Mouse (Mus musculus) gastrocnemius, postnatal 36 days (tissue): ENCODE results near the gene Snx25. TPM values are rescaled to one million over a fixed set of nuclear protein-coding genes. Genes with fewer than 3 reads are reported as not detected.
"Not testable (repeated sequence)": the region's sequence is repeated elsewhere in the genome, so short reads cannot be mapped to it uniquely, and the experiment has no call there.

Source experiments
- DNase-seq, 2 experiments: peaks; one replicate each; pipeline ENCODE4 v3.0.0; 2022
- intact Hi-C: fragments of 180-260 bp; cut with DNase I; formaldehyde crosslinking; loops from one replicate; pipeline ENCODE4 v1.15.1; 2025
- total RNA-seq, 2 experiments: library from RNA; stranded (reverse); gene quantifications; 2 replicates each; pipeline ENCODE4 v1.2.3; 2021

The Snx25 gene
- total RNA-seq, 2 experiments from 2014 or later = 4.1 to 7.8 TPM

DNA sequence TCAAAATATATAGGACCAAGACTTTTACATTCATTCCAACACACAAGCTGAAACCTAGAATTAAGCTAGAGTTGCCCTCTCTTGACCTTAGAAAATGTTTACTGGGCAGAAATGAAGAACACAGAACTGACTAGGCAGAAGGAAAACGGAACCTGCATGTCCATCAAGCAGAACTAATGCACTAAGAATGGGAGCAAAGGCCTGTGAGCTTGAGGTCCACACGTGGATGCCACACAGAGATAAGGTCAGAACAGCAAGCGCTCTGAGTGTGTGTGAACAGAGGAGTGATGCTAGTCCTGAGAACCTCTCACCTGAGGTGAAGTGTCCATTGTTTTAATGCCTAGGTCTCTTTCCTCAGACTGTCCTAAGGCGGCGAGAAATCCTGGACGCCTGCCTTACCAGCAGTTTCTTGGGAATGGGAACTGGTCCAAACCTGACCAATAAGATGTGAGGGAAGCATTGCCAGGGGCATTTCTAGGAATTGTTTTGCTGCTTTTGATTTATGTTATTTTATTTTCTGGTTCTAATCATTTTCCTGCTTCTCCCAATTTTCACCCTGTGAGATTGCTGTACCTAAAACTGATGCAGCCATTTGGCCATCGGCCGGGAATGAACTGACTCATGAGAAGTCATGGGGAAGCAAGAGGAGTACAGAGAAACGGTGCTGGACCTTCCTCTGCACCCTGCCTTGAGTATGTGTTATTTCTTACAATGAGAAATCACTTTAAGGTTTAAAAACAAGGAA is 11.4 kb downstream of the Snx25 start:
- intact Hi-C loops = loop anchor here (5.0 kb wide), 1 partner anchor 38 kb away; no protein-coding TSS in a partner anchor
- DNase-seq = no peak

DNA sequence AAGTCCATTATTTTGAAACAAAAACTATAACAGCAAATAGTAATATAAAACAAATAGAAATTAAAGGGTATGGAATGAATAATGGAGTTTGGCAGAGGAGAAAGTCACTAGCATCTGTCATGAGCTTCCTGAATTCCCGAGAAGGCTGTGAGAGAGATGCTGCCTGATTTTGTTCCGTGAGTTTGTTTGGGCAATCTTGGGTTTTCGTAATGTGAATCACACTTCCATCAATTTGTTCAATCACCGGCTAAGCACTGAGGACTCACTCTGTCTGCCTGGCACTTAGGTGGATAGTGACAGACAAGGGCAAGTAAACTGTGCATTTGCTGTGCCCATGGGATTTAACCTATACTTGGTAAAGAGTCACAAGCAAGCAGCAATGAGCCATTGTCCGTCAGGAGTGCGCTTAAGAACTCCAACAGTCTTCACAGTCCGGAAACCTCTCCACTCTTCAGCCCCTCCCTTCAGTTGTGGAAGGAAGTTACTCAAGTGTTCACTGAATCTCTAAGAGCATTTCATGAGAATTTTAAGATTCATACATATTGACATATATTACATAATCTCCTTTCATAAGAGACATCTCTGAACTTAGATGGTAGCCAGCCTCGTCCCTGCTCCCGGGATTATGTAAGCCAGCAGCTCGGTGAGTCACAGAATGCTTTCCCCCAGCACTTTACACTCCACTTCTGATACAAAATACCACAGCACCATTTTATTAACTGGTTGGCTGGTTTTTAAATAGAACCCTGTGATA is 13.9 kb downstream of the Snx25 start:
- DNase-seq = no peak
- intact Hi-C loops = no loop called here

DNA sequence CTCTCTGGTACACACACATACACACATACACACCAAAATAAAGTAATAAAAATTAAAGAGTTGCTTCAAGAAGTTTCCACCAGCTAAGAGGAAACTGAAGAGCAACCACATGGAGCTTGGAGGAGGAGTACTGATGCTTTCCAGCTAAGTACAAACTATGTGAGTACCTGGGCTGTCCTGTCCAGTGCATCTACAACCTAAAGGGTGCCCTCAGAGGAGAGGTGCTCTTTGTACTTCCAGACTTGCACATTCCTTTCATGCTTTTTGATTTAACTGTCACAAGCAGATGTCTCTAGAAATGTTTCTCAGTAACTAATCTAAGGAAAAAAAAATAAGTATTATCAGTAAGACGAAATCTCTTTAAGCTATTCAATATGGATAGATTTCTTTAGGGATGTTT is 14.6 kb downstream of the Snx25 start:
- DNase-seq = no peak
- intact Hi-C loops = no loop called here

DNA sequence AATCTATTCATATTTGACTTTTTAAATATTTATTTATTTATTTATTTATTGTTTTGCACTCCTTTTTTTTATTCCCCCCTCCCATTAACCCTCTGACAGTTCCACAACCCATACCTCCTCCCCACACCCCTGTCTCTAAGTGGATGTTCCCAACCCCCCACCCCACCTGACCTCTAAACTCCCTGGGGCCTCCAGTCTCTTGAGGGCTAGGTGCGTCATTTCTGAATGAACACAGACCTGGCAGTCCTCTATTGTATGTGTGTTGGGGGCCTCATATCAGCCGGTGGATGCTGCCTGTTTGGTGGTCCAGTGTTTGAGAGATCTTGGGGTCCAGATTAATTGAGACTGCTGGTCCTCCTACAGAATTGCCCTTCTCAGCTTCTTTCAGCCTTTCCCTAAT is 16.4 kb downstream of the Snx25 start:
- intact Hi-C loops, DNase-seq: not testable (repeated sequence)

DNA sequence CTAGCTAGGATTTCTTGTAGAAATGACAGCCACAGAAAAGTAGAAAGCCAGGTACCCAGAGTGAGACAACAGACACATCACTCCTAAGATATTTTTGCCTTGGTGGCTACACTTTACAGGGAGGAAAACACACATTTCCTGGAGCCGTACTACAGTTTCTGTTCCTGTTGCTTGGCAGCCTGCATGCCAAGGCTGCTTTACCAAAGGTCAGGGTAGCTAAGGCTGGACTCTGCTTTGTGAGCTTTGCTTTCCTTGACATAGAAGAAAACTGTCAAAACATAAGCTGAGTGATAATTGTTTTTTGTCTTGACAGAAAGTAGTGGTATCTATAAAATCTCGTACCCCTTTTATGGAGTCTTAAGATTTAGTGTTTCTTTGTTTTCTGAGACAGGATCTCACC is 21.5 kb downstream of the Snx25 start:
- intact Hi-C loops = no loop called here

DNA sequence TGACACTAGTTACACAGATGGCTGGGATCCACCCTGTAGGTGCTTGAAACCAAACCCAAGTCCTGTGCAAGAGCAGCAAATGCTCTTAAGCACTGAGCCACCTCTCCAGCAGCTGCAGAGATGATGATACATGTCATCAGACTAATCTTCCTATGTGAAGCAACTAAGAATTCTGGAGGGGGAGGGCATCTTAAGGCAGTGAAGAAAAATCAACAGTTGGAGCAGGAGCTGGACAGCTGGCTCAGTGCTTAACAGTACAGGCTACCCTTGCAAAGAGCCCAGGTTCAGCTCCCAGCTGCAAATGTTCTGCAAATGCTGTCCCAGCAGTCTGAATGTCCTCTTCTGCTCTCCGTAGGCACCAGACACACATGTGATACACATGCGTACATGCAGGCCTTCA is 29.5 kb downstream of the Snx25 start:
- no peak for DNase-seq
- intact Hi-C loops = no loop called here

More for the DNA sequence above, 21.5 kb downstream of the Snx25 start:
- no peak for DNase-seq

DNA sequence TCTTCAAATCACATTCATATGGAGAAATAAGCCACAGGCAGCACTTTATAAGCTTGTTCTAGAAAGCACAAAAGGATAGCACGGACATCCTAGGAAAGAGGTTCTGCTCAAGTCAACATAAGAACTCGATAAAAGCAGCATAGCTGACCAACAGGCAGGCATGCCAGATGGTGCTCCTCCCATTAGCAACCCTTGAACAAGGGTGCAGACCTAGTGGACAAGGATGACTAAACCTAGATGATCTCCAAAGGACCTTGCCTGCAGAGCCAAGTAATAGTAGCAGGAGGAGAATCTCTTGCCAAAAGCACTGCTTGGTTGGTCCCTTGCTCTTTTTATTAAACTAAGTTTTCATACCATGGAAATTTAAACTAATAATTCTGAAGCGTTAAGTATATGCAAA is 32.8 kb downstream of the Snx25 start:
- intact Hi-C loops = no loop called here
- no peak for DNase-seq

DNA sequence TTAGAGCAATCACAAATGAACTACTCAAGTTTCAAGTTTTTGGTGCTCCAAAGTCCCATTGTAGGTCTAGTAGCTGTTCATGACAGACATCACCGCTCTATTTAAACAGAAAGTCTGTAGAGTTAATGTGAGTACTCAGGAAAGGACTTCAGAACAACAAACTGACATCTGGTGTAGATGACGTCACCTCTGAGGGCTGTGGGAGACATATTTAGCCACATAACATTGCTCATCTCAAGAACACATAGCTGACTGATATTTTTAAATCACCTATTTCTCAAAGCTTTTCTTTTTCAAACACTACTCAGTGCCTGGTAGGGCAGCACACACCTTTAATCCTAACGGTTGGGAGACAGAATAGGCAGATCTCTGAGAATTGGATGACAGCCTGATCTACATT is 34.8 kb downstream of the Snx25 start:
- DNase-seq = no peak
- intact Hi-C loops = no loop called here

DNA sequence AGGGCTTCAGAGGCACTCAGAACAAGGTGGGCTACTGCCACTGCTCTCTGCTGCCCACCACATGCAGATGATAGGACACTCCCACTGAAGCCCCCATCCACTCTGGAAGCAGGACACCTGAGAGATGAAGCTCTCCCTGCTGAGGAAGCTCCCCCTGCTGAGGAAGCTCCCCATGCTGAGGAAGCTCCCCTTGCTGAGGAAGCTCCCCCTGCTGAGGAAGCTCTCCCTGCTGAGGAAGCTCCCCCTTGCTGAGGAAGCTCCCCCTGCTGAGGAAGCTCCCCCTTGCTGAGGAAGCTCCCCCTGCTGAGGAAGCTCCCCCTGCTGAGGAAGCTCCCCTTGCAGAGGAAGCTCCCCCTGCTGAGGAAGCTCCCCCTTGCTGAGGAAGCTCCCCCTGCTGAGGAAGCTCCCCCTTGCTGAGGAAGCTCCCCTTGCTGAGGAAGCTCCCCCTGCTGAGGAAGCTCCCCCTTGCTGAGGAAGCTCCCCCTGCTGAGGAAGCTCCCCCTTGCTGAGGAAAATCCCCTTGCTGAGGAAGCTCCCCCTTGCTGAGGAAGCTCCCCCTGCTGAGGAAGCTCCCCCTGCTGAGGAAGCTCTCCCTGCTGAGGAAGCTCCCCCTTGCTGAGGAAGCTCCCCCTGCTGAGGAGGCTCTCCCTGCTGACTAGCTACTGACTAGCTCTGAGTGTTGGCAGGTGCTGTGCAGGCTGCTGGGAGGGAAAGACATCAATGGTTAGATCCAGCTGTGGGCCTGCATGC is 38.4 kb downstream of the Snx25 start:
- DNase-seq, intact Hi-C loops: not testable (repeated sequence)

DNA sequence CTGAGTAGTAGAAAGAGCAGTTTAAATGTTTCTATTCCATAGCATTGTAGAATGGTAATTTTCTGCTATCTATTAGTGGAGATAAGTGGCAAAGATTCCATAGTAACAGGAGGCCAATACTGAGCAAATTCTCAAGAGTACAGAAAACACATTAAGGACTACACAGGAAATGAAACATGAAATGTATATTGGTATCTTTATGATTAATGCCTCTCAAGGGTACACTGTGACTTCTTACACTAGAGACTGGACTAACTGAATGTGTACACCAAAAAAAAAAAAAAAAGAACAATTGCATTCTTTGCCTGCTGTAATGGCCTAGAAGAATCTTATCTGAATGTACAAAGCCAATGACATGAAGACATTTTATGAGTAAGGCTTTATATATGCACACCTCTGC is 44.3 kb downstream of the Snx25 start:
- intact Hi-C loops = no loop called here

DNA sequence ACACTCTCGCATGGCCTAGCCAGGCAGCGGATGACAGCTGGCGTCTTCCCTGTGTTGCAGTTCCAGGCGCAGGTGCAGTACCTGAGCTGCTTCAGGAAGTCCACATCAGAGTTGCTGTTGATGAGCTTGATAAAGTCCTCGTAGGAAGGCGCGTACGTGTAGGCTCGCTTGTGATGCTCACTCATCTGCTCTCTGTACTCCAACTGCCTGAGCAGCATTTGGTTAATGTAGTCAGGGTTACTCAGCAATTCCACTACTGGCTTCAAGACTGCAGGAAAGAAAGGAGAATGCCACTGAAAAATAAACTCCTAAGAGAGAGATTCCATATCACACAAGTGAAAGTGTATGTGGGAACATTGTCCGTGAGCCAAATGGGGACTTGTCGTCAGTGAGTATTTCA is 48.5 kb downstream of the Snx25 start:
- intact Hi-C loops = loop anchor here (5.0 kb wide), 1 partner anchor 39 kb away; no protein-coding TSS in a partner anchor

More for the DNA sequence above, 44.3 kb downstream of the Snx25 start:
- DNase-seq = no peak

DNA sequence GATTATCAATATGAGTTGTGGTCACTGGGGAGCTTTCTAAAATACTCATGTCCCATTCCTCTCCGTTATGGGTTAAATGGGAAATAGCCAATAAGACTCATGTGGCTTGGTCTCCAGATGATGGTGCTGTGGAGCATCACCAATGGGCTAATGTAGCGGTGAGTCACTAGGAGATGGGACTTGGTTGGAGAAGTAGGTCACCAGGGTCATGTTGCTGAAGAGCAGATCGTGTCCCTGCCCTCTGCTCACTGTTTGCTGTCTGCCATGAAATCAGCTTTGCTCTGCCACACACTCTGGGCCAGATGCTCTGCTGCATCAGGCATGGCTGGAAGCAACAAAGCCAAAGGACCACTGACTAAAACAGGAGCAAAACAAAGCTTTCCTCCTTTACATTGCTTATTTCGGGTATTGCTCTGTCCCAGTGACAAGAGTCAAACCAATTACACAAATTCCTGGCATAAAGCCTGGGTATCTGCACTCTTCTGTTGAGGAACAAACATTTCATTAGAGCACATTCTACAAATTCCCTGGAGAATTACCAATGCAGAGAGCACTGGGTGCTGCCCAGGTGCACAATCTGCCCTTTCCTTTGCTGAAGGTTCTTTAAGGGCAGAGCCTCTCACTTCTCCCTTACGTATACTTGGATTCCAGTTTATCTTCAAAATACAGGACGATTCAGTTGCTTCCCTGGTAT is 59.1 kb downstream of the Snx25 start:
- intact Hi-C loops = no loop called here
- DNase-seq = no peak

More for the DNA sequence above, 48.5 kb downstream of the Snx25 start:
- no peak for DNase-seq

DNA sequence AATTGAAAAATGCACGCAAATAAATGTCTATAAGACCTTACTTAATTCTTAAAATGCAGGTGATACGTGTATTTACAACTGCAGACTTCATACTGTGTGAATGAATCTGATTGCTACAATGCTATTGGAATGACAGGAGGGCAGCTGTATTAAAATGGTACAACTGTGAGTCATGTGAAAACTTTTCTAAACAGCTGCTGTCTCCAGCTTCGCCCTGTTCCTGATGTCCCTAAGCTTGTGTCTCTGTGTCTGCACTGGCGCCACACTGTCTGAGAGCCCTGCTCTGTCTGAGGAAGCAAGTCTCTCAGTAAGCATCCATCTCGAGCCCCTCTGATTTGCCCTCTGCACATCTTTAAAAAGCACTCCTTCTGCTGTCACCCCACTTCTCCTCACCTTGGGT is 68.8 kb downstream of the Snx25 start:
- no peak for DNase-seq
- intact Hi-C loops = no loop called here

DNA sequence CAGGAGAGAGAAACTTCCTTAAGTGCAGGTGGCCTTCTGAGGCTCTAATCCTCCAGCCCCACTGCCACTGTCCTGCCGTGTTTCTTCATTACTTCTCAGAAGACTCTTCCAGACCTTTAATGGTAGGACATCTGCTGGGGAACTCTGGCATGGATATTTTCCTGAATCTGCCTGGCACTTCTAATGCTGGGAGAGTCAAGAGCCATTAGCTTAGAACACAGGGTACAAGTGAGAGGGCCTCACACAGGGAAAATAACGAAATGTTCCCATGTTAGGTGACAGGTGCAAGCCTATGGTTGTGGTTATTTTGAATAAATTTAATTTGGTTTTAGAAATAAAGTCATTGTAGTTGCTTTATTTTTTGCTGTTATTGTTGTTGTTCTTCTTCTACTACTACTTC is 70.9 kb downstream of the Snx25 start:
- intact Hi-C loops = no loop called here
- no peak for DNase-seq

DNA sequence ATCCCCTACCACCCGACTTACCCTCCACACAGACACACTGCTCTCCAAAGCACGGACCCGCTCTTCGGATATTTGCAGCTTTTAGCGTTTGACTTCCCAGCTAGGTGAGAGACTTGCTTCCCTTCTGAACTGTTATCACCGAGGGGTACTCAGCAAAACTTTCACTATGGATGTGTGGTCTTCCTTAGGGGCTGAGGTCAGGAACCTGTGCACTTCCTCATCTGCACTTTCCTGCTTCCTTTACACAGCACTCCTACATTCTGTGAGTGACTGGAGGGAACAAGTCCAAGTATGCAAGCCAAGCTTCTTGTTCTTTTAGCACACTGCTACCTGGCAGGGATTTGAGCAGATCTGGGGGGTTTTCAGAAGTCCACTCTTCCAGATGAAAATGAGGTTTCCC is 73.1 kb downstream of the Snx25 start:
- intact Hi-C loops = no loop called here
- DNase-seq = no peak

DNA sequence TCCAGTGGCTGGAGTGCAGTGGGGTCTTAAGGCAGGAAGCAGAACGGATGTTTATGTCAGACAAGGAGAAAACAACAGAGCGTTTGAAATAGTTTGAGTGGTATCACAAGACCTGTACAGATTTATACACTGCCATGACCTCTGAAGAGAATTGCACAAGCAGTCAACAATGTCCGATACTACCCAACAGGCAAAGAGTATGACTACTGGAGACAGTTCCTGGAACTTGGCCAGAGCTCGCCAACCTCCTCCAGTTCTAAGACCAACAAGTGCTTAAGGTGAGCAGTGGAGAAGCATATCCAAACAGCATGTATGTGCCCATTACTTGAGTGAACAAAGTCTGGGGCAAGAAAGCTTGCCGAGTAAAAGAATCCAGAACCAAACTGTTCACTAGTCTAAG is 76.7 kb downstream of the Snx25 start:
- intact Hi-C loops = no loop called here
- DNase-seq = no peak

DNA sequence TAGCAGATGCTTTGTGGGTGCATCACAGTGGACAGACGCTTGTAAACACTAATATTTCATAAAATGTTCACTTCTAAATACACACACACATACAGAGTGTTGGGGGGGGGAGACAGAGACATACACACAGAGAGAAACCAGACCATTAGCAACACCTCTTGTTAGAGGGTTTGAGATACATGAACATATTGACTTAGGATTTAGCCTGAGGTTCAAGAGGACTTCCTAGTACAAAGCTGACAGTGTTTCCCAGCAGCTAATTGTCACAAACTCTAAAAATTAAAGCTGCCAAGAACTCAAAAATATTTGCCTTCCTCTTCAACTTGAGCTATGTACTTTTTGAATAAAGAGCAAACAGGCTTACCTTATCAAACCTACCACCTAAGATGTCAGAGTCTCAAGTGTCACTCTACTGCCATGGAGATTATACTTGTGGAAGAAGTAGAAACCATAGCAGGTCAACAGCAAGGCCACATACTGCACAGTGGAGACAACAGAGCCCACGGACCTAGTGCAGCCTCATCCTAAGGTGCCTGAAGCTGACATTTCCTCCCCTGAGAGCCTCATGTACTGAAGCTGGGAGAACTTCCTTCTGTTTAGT is 78.3 kb downstream of the Snx25 start:
- no peak for DNase-seq
- intact Hi-C loops = no loop called here

DNA sequence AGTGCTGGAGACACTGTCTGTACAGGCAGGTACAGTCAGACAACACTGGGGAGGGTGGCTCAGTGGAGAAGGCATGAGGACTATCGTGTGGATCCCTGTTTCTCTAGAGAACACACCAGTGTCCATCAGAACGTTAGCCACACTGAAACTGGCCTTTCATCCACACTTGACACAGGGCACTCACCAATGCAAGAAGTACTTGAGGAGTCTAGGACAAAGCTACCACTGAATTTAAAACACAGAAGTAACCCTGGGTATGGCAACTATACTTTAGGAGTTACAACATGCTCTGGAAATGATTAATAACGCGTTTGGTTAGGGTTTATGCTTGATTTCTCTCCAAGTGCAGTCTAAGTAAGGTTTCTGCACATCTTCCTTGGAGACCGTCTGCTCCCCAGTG is 79.2 kb downstream of the Snx25 start:
- intact Hi-C loops = no loop called here
- DNase-seq = no peak

DNA sequence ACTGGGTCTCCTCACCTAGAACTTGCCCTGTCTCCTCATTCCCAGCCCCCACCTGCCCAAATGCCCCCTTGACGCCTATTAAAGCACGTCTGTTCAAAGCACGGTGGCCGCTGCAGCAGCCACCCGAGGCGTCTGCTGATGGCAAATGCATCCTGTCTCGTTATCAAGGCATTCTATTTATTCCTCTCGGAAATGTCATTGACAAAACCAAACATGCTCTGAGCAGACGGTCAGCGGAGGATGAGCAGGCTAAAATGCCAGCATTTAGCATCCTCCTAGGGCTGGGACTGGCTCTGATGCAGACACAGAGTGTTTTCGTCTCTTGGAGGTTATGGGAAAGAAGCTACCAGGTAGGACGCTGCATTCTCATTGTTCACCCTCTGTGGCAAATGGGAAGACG is 111.7 kb downstream of the Snx25 start:
- intact Hi-C loops = no loop called here
- DNase-seq = no peak

DNA sequence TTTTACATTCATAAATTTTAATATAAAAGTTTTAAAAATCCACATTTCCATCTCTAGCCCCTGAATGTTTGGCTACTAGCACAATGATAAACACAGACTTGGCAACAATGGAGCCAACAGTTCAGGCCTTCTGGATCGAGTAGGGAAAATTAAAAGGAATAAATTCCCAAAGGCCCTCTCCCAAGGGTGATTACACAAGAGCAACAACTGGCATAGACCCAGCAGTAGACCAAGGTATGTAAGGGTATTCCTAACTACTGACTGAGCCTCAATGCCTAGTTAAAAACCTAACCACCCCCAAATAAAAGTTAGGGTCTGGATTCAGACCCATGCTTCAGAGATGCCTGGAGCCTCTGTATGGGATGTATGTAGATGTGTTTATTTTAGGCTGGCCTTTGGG is 112.3 kb downstream of the Snx25 start:
- intact Hi-C loops = no loop called here
- no peak for DNase-seq
